Mouse (Mus musculus) cortical plate, adult 2 months (tissue): ENCODE results near the gene Ms4a8a.

Source experiments
- CTCF ChIP-seq: fragments of 200-500 bp; IDR thresholded peaks from 2 replicates; pipeline ENCODE4 v1.5.1; 2011; ENCODE audit warnings: mild to moderate bottlenecking, control low read depth, low read length; ENCODE audit not compliant: insufficient read depth; ENCODE audit errors: extremely low read depth
- POLR2A ChIP-seq: fragments of 200-500 bp; IDR thresholded peaks from 2 replicates; pipeline ENCODE4 v1.6.1; 2011; ENCODE audit warnings: mild to moderate bottlenecking, low read length, control low read depth; ENCODE audit not compliant: insufficient read depth; ENCODE audit errors: extremely low read depth

- TF ChIP-seq CTCF (no peak), POLR2A (no peak)
Measured at GRCm38 (mm10) chr19:11129702-11130101, 48.8 kb upstream of the Ms4a8a start.
